Mouse (Mus musculus): ENCODE data around the gene Zfp408.

GRCm38 (mm10) chr2:91655388-91655787, 5.8 kb upstream of the Zfp408 start:
- TF ChIP-seq CTCF (IDR thresholded peaks at IDR 0.05; ENCODE audit: borderline replicate concordance, insufficient read depth, low read depth, low read length) (no peak), POLR2A (IDR thresholded peaks at IDR 0.05; ENCODE audit: borderline replicate concordance, insufficient read depth, low read length) (no peak)
